Mouse (Mus musculus): Measurements from ENCODE around the gene Itpkb.

The Itpkb gene

DNA sequence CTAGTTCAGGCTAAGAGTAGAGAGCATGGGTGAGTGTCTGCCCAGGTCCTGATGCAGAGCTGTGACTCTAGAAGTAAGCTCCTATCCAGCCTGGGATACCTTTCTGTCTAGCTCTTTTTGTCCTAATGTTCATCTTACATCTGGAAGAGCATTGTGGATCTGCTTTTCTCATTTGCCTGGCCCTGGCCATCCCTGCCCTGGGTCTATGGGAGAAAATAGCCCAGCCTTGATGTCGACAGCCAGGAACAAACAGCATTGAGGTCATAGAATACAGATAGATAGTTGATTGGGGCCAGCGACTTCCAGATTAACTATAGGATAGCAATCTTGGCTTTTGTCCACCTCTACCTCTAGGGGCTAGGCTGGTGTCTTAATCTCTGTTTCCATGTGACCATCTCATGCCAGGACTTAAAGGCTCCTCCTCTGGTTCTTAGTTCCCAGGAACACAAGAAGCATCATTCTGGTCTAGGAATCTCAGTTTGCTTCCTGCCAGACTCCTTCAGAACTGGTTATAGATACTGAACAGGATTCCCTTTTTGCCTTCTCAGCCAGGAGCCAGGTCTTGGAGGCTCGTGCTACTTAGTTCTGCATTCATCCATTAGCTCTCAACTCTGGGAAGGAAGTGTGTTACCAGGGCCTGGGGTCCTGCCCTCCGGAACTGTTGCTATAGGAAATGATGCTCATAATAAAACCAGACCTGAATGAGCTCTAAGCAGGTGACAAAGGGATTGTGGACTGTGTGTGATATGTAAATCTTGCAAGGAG, 70.6 kb downstream of the Itpkb start:
- DNase-seq = no peak

DNA sequence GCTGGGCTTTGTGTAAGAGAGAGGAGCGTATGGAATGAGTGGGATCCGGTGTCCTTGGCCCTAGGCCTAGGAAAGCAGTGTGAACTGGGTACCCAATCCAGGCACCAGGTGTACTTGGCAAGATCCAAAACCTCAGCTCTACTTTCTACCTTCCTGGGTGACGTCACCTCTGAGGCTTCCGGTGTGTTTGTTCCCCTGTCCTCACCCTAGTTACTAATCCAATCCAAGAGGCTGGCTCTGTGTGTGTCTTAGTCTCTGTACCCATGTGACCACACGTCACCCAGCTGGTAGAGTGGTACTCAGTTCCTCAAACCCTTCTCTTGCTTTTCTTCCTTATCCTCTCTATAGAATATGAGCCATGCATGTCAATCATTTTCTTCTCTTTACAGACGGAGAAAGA, 71.4 kb downstream of the Itpkb start:
- no peak for DNase-seq

DNA sequence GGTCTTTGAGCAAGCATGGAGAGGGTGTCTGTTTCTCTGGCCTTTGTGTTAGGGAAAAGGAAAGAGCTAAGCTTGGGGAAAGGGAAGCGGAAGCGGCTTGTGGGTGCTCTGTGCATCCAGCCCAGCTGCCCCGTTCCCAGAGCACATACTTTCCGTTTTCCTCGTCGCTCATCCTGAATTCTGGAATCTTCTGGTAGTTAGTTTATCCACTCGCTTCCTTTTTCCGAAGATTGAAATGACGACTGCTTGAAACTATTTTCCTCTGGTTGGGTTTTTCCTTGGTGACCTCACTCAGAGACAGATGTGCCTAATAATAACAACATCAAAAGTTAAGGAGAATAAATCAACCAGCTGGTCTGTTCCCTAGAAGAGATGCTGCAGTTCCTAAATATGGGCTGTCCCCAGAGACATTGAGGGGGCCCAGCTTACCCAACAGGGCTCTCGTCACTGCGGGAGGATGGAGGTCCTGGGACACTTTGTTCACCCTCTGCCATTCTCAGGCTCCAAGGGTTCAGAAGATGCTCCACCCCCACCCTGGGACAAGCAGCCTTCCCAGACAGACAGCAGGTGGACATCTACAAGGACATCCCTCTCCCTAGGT, 72.3 kb downstream of the Itpkb start:
- DNase-seq = no peak

DNA sequence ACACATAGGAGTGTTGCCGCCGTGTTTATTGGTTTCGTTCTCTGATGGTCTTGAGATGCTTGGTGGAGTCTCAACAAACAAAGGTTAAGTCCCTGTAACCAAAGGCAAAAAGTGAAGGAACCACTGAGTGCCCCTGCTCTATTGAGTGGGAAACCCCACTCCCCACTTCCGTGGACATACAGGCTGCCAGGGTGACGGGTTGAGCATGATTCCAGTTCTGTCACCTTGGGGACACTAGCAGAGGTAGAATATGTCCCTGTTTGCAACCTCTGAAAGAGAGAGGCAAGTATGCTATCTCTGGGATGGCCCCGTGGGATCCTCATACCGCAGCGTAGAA, 73.0 kb downstream of the Itpkb start:
- no peak for DNase-seq

DNA sequence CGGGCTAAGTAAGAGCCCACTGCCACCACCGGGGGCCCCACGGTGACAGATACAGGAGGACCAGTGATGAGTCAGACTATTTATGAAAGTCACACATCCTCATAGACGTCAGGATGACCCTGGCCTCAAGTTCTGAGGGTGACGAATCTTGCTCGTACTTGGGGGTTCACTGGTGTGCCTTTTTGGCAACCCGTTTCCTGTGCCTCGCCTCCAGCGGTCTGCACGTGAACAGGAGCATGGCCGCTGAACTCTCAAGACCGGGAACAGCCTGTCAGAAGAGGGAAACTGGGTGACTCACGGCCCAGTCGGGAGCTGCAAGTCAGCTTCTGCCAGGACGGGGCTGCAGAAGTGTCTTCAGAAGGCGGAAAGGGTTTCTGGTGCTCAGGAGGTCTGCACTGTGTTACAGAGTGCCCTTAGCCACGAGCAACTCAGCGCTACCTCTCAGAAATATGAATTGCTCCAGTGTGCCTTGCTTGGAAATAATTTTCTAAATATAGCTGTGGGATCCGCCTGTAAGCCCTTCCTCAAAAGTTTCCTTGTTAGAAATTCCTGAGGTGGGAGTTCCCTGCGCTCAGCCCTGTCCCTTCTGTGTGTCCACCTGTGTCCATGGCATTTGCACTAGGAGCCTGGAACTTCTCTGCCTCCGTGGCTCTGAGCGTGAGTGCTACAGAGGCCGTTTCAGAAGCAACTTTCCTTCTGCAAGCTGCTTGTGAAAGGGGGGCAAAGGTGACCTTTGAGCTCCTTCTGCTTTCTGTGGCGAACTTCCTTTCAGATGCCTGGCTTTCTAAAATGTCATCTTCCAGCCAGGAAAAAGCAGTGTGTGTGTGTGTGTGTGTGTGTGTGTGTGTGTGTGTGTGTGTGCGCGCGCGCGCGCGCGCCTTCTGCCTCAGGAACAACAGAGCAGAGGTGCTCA, 73.7 kb downstream of the Itpkb start:
- DNase-seq = peak; percentile 50

DNA sequence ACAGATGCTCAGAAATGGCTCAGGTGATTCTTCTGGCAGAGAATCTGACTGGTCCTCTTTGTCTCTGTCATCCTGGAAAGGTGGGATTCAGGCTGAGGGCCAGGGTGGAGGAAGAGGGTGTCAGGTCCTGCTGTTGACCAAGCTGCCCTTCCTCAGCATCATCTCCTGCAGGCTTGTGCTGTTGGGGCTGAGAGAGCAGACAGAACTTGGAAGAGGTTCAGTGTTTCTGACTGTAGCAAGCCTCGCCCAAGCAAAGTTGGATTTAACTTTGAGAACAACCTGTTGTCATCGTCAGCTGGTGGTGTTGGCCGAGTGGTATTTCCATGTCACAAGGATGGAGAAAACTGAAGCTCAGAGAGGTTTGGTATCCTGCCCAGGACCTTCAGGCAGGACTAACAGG, 74.4 kb downstream of the Itpkb start:
- no peak for DNase-seq

DNA sequence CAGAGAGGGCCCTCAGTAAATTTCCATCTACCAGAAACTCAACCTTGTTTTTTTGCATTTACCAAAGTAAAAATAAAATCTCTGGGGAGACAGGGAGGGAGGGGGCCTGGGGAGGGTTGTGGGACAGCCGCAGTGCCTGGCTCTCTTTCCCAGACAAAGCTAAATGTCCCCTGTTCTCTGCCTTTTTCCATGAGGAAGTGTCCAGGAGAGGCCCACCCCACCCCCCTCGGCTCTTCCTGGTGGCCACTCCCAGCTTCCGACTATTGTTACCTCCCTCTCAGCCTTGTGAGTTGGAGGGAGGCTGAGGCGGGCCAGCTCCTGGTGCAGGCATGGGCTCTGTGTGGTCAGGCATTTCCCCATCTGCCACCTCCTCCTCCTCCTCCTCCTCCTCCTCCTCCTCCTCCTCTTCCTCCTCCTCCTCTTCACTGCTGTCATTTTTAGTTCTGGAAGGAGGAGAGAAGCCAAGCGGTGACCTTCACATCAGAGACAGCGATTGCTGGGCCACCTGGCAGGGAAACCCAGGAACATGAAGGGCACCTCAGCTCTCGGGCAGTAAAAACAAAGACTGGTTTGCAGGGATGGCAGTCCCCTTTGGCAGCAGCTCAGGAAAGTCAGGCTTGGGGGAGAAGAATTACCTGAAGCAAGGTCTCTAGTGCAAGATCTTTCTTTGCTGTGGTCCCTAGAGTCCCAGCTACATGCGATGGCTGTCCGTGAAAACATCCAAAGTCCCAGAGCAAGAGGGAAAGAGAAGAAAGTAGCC, 75.5 kb downstream of the Itpkb start:
- DNase-seq = no peak

DNA sequence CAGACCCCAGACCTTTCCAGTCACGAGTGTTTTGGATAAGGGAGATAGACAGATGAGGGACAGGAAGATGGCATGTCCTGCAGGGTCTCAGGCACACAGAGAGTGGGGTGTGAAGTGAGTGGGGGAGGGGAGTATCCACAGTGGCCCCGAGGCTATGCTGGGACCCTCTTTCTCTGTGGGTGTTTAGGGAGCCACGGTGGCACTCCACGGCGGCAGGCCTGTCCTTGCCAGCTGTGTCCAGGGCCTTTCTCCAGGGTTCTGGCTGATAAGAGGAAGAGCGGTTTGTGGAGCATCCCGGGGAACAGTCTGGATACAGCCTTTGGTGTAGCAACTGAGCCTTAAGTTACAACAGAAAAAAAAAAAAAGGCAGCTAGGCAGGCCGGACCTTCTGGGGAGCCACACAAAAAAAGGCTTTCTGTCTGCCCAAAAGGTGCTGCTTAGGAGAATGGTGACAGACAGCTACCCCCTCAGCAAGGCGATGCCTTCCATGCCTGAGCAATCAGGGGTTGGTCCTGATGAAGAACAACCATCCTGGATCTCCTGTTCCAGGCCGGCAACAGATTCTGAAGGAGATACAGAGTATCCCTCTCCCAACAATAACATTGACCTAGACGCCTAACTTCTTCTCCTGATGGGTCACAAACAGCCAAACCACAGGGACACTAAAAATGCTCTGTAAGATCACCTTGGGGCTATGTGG, 76.2 kb downstream of the Itpkb start:
- DNase-seq = no peak

DNA sequence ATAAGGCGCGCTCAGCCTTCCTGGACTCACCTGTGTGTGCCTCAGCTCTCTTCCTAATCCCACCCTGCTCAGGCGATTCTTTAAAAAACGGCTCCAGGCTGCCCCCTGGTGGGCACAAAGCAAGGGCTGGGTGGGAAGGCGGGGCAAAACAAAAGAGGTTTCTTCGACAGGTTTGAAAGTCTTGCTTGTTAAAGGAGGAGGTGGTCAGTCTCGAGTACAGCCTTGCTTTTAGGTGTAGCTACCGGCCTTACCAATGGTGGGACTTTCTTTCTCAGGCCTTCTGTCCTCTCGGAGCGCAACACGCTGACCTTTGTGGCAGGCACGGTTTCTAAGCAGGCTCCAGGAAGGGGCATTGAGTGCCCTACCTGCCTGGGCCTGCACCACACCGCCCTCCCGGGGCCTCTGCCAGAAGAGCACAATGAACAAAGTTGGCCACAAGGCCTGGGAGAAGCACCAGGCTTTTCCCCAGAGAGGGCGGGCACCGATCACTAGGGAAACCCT, 76.9 kb downstream of the Itpkb start:
- peak; percentile 78 for DNase-seq

DNA sequence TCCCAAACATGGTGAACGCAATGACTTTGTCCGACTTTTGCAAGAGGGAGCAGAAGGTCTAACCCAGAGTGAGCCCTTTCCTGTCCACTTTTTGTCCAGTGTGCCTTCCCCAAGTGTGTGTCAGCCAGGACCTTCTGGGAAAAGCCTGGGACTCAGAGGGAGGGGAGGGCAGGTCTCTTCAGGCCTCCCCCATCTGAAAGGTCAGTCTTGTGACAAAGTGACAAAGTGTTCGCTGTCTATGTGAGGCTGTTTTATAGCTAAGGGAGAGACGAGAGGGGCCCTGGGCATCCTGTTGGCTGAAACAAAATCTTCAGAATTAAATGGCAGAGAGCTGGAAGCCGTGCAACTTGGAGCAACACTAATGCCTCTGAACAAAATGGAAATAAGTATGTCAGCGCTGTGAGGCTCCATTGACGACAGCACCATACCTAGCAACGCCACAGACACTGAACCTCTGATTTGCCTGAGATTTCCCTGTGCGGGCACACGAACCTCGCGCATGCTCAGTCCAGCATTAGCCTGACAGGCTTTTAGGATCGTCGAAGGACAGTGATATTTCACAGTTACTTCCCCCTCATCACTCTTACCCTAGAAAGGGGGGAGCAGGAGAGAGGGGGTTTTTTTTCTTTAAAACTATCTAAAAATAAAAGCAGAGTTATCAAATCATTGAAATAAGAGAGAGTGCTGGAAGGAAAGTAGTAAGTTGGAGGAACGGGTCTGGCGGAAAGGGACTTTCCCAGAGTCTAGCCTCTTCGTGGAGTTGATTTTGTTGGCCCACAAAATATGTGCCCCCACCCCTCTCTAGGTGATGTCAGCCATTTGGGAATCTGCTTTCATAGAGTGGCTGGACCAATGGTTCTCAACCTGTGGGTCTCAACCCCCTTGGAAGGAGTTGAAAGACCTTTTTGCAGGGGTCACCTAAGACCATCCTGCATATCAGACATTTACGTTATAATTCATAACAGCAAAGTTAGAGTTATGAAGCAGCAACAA, 77.7 kb downstream of the Itpkb start:
- DNase-seq = no peak

DNA sequence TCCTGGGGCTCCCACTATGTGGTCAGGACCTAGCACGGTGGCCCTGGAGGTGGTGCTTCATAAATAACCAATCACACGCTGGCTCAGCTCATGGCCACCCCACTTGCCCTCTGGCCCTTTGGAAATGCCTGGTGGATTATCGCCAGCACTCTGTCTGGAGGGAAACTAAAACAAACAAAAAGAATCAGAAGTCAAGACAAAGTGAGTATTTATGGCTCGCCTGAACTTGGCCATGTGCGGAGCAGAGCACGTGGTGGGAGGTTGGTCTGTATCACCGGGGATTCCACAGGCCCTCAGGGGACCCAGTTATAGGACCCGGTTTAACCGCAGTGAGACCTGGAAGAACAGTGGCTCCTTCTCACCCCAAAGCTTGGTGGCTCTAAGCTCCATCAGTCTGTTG, 78.5 kb downstream of the Itpkb start:
- DNase-seq = no peak

DNA sequence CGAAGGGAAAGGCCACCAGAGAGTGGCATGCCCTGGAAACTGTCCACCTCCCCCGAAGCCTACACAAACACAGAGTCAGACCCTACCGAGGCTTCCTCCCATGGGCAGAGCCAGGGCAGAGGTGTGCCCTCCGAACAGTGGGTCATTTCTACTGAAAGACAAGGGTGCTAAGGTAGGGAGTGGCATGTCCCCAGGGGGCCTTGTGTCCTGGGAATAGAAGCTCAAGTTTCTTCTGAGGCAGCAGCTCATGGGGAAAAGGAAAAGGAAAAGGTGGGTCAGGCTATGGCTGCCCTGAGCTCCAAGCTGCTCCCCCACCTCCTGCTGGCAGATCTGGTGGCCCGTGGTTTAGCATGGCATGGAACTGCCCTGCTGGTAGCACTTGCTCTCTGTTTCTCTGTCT, 79.5 kb downstream of the Itpkb start:
- DNase-seq = no peak

DNA sequence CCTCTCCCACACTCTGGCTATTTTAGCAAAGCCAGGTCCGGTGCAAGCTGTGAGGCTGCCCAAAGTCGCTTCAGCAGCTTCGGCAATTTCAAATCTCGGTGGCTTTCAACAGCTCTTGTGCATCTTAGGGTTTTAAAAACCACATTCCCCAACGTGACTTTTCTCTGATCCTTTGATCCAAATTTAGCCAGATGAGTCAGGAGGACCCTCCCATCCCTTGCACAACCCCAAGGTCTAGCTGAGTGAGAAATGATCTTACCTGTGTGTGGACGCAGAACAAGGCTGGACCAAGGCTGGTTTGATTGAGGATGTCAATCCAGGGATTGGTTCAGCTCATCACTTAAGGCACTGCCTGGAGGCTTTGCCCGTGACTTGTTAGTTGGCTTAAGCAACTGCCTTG, 80.0 kb downstream of the Itpkb start:
- DNase-seq = no peak

DNA sequence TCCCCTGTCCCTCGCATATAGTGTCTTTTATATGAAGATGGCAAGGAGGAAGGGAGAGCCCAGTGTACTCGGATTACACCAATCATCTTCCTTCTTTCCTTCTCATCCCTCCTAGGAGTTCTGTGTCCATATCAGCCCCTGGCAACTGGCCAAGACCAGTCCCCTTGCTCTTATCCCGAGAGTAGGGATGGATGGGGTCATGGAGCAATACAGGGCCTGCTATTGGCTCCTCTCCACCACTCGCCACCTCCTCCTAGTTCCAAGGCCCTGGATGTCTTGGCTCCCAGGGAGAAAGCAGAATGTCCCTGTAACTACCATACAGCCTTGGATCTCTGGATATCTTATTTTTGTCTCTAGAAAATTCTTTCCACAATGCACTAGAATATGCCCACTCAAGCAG, 84.8 kb downstream of the Itpkb start:
- no peak for DNase-seq

DNA sequence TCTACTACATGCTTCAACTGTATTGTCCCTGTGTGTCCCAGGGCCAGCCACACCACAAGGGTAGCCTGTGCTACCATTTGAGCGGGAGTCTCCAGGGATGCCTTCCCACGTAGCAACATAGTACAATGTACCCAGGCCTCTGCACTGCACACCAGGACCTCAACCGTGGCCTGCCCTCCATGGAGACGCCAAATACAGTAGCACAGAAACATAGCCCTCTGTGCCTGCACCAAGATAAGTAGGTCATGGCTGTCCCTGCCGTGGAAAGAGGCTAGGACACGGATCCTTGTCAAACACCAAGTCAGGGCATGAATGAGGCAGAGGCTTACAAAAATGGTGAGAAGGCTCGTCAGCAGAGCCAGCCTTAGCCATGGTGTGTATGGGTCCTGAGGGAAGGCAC, 85.6 kb downstream of the Itpkb start:
- no peak for DNase-seq

DNA sequence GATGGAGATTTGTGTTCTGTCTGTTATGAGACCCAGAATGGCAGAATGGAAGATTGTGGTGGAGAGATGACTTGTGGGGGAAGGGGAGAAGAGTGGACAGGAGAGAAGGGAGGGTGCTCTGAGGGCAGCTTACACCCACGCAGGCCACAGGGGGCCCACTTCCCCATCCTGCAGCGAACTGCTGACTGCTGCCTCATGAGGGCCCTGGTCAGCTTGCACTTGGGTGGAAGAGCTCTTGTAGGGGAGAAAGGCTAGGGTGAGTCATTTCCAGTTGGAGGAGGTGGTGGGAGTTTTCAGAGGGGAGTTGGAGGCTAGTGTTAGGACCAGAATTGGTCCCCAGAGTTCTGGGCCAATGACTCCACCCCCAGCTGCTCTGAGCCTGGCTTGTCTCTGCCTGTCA, 86.8 kb downstream of the Itpkb start:
- DNase-seq = no peak

DNA sequence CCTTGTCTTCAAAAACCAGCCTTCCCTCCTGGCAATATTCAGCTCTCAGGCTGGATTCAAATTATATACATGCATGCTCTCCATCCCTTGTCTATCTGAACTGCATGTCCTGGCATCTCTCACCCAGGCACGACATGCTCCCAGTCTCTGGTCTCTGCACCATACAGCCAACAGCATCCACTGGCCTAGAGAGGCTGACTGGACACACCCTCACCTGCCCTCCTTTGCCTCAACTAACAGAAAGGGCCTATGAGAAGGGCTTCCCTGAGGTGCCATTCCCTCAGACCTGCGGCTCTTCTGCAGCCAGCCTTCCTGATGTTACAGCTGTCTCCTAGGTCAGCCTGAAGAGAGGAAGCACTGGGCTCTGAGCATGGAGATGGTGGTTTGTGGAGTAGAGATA, 88.8 kb downstream of the Itpkb start:
- DNase-seq = no peak

DNA sequence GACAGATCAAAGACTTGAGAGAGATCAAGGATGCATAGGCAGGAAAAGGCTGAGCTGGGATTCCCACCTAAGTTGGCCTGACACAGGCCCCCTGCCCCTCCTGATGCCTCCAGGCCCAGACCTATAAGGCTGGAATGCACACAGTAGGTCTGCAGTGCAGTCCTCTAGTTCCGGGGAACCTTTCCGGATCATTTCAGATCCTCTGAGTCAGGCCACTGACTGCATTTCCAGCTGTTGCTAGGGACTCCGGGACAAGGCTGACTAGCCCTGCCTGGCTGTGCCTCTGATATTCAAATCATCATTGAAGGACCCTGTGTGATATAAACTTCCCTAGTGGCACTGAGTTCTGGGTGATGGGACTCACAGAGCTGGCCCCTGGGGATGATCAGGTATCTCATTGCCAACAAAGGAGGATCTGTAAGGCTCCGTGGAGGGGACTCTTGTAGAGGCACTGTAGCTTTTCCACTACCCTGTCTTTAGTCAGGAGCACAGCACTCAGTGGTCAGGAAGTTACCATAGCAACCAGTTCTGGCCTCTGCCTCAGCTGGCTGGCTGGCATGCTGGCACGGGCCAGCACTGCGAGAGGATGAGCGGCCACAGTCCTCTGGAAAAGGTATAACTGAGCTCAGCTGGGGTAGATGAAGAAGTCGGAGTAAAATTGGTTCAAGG, 90.3 kb downstream of the Itpkb start:
- no peak for DNase-seq

DNA sequence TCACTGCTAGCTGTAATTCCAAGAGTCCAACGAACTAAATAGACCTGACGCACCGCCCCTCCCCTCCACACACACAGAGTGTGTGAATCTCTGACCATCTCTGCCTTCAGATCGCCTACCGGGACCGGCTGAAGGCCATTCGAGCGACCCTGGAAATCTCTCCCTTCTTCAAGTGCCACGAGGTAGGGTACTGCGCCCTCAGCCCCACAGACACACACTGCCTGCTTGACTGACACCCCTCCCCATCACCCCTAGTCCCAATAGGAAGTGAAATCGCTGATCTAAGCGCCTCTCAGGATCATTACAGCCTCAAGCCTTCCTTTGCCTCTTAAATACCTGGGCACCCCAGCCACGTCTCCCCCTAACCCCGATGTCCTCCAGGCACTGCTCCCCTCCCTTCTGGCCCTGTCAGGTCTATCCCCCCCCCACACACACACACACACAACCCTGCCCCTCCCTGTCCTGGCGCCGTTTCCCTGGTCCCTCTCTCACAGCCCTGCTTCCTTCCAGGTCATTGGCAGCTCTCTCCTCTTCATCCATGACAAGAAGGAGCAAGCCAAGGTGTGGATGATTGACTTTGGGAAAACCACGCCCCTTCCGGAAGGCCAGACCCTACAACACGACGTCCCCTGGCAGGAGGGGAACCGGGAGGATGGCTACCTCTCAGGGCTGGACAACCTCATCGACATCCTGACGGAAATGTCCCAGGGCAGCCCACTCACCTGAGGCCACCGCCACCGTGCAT, 91.1 kb downstream of the Itpkb start:
- DNase-seq = no peak
